Mouse (Mus musculus): ENCODE measurements at regions not wholly inside any gene's neighbourhood (a gene's known extent, or its start where the extent isn't known, plus 50 kb on each side); places are given as distances from the start of the nearest gene placed in this dataset.

DNA sequence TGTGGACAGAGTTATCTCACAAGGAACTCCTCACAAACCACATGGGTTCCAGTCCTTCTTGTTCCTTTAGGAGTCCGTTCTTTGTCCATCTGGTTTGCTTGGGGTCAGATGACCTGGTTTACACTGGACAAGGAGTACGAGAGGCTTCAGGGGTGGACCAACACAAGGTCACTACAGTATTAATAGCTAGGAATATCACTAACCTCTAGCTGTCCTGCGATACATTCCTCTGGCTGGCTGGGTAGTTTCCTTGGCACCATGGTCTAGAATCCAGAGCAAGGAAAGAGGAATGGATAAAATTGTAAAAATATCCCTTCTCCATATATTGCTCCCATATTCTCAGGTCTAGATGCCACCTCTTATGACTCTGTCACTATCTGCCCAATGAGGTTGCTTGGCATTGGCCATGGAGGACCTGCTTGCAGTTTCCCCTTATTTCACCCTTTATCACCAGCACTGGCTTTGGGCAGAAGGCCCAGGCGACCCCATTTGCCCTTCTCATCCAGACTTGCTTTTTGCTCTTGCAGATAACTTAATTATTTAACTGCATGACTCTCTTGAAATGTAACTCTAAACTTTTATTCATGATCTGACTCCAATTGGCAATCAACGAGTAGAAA, 310.9 kb upstream of the Rnf32 start:
- Histone ChIP-seq H3K4me1 (ENCODE audit: control insufficient read depth, insufficient read depth, low read length) (no peaks in the 10 kb centered on the region), H3K4me3 (ENCODE audit: low read depth, low read length) (no peak overlapping the region), H3K9me3 (ENCODE audit: control insufficient read depth, low read length) (no peaks in the 10 kb centered on the region), H3K4me2 (no peak overlapping the region), H3K27ac (ENCODE audit: low read depth, low read length) (no peak overlapping the region), H3K36me3 (ENCODE audit: control insufficient read depth, insufficient read depth, low read length) (no peaks in the 10 kb centered on the region), H3K27me3 (ENCODE audit: control insufficient read depth, insufficient read depth, low read length) (no peaks in the 10 kb centered on the region), H3K9ac (ENCODE audit: low read length) (no peak overlapping the region)
- 82% methylated on average over 5 of the region's 5 CpGs for WGBS
- DNase-seq (ENCODE audit: low spot score, missing footprints) (peak; percentile 51), ATAC-seq (ENCODE audit: low FRiP score) (no peak)

DNA sequence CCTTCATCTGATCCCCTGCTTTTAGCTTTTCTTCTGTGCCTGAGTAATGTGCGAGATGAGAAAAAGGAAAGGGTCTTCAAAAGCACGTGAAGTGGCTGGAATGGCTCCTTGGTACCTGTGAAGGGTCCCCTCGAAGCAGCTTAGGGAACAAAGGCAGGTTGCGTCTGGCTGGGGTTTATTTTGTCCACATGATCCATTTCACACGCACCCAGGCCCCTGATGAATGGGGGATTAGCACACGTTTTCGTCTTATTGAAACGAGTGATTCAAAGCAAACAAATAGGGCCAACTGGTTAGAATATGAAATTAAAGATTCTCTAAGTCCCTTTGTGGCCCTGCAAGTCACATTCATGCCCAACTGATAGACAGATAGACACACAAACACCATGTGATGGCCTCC, 319.6 kb upstream of the Rnf32 start:
- WGBS, result 27% methylated on average over 8 of the region's 8 CpGs
- H3K27me3 ChIP-seq (ENCODE audit: control insufficient read depth, insufficient read depth, low read length), result no peaks in the 10 kb centered on the region
- H3K9me3 ChIP-seq (ENCODE audit: control insufficient read depth, low read length), result no peaks in the 10 kb centered on the region
- H3K9ac ChIP-seq (ENCODE audit: low read length), result no peak overlapping the region
- no peak overlapping the region for H3K27ac ChIP-seq (ENCODE audit: low read depth, low read length)
- H3K4me3 ChIP-seq (ENCODE audit: low read depth, low read length), result no peak overlapping the region
- H3K4me1 ChIP-seq (ENCODE audit: control insufficient read depth, insufficient read depth, low read length), result peaks cover 5% of the 10 kb centered on the region
- H3K36me3 ChIP-seq (ENCODE audit: control insufficient read depth, insufficient read depth, low read length), result no peaks in the 10 kb centered on the region
- H3K4me2 ChIP-seq, result no peak overlapping the region
- ATAC-seq (ENCODE audit: low FRiP score) (no peak), DNase-seq (ENCODE audit: low spot score, missing footprints) (peak; percentile 85)

DNA sequence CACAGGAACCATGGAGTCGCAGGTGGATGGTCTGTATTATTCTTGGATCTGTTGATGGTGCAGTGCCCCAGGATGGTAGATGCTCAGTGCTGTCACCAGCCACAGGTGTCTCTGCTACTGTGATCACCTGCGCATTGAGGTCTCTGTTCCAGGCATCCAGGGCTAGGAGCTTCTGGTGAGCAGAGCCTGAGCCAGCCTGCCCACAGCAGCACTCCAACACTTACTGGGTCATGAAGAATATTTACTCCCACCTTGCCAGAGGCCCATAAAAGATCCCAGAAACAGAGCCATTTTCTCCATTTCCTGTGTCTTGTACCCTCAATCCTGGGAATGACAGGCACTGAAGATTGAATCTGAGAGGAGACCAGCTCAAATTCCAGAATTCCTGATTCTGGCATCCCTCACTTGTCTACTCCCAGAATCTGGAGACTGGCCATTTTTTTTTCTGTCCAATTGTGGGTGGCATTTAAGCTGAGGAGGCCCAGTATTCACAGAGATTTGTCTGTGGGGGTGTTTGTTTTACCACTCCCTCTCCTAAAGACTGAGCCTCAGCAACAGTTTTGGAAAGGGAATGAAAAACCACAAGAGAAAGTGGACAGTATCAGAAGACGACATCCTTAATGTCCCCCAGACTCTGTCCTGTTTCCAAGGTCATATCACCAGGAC, 322.1 kb upstream of the Rnf32 start:
- no peak for DNase-seq (ENCODE audit: low spot score, missing footprints)
- Histone ChIP-seq H3K4me3 (ENCODE audit: low read depth, low read length) (no peak overlapping the region), H3K9ac (ENCODE audit: low read length) (no peak overlapping the region), H3K27ac (ENCODE audit: low read depth, low read length) (no peak overlapping the region), H3K9me3 (ENCODE audit: control insufficient read depth, low read length) (no peaks in the 10 kb centered on the region), H3K4me2 (no peak overlapping the region), H3K27me3 (ENCODE audit: control insufficient read depth, insufficient read depth, low read length) (no peaks in the 10 kb centered on the region), H3K36me3 (ENCODE audit: control insufficient read depth, insufficient read depth, low read length) (no peaks in the 10 kb centered on the region), H3K4me1 (ENCODE audit: control insufficient read depth, insufficient read depth, low read length) (peaks cover 5% of the 10 kb centered on the region)
- ATAC-seq (ENCODE audit: low FRiP score), result no peak
- 91% methylated on average over 3 of the region's 3 CpGs for WGBS

DNA sequence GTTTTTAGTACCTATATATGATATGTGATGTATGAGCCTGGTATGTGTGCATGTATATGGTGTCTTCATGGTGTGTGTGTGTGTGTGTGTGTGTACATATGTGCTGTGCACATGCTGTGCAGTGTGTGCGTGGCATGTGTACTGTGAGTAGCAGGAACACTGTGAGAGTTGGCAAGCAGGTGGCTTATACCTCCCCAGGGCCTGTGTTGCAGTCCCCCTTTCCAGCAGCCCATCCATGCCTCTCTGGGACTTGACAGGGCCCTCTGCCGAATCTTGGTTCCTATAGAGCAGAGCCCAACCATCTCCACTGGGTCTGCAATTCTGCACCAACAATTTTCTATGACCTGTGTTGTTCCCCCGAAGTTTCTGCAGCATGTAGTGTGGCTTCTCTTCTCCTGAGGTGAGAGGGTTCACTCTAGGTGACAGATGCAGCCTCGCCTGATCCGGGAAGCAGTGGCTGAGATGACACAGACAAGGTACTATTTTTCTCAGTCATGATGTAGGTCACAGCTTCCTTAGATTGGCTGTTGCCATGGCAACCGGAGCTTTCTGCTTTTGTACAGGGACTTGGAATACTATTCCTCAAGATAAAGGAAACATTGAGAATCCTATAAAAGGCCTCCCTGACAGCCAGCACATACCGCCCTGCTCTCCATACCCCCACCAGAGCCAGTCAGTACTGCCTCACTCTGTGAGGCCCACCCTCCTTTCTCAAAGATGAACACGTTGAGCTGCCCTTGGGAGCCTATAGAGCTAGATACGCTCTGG, 336.0 kb upstream of the Rnf32 start:
- no peak overlapping the region for H3K9ac ChIP-seq (ENCODE audit: low read length)
- no peaks in the 10 kb centered on the region for H3K27me3 ChIP-seq (ENCODE audit: control insufficient read depth, insufficient read depth, low read length)
- no peaks in the 10 kb centered on the region for H3K36me3 ChIP-seq (ENCODE audit: control insufficient read depth, insufficient read depth, low read length)
- no peak overlapping the region for H3K4me2 ChIP-seq
- 67% methylated on average over 9 of the region's 9 CpGs for WGBS
- no peaks in the 10 kb centered on the region for H3K9me3 ChIP-seq (ENCODE audit: control insufficient read depth, low read length)
- no peak overlapping the region for H3K27ac ChIP-seq (ENCODE audit: low read depth, low read length)
- ATAC-seq (ENCODE audit: low FRiP score) (peak; percentile 54; the same call in 1 of the 2 replicates), DNase-seq (ENCODE audit: low spot score, missing footprints) (peak; percentile 87)
- H3K4me1 ChIP-seq (ENCODE audit: control insufficient read depth, insufficient read depth, low read length), result peaks cover 6% of the 10 kb centered on the region
- no peak overlapping the region for H3K4me3 ChIP-seq (ENCODE audit: low read depth, low read length)

DNA sequence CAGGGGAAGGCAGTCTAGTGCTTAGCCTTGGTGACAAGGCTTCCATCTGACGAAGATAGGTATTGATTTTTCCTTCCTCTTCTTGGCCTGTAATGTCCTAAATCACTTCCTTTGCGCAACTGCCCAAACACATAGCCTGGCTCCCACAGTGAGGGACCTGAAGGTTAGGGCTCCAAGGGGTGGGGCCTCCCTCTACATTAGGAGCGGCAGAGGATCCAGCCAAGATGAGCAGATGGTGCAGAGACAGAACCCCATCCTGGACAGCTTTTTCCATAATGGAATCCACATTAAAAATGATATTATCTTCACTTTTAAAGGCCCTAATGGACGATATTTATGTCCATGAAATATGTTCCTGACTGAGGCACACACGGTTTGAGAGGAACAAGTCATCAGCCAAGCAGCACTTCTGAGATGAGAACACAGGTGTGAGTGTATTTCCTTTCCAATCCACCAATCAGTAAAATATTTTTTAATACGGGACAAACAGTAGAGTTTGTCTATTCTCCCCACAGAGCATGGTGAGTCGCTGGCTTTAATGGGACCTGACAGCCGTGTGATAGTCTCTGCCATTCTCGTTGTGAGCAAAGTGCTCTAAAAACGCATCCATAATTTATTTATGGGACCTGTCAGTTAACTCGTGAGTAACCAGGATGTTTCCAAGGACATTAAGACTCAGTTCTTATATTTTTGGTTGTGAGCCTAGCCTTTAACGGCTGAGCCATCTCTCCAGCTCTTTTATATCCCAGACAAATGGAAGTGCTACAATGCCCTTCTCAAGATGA, 357.5 kb upstream of the Rnf32 start:
- H3K27me3 ChIP-seq (ENCODE audit: control insufficient read depth, insufficient read depth, low read length), result no peaks in the 10 kb centered on the region
- no peak overlapping the region for H3K4me3 ChIP-seq (ENCODE audit: low read depth, low read length)
- ATAC-seq (ENCODE audit: low FRiP score), result no peak
- no peak for DNase-seq (ENCODE audit: low spot score, missing footprints)
- H3K9me3 ChIP-seq (ENCODE audit: control insufficient read depth, low read length), result no peaks in the 10 kb centered on the region
- H3K36me3 ChIP-seq (ENCODE audit: control insufficient read depth, insufficient read depth, low read length), result no peaks in the 10 kb centered on the region
- H3K27ac ChIP-seq (ENCODE audit: low read depth, low read length), result no peak overlapping the region
- no peak overlapping the region for H3K9ac ChIP-seq (ENCODE audit: low read length)
- no peaks in the 10 kb centered on the region for H3K4me1 ChIP-seq (ENCODE audit: control insufficient read depth, insufficient read depth, low read length)
- WGBS, result 85% methylated on average over 12 of the region's 12 CpGs
- H3K4me2 ChIP-seq, result no peak overlapping the region

DNA sequence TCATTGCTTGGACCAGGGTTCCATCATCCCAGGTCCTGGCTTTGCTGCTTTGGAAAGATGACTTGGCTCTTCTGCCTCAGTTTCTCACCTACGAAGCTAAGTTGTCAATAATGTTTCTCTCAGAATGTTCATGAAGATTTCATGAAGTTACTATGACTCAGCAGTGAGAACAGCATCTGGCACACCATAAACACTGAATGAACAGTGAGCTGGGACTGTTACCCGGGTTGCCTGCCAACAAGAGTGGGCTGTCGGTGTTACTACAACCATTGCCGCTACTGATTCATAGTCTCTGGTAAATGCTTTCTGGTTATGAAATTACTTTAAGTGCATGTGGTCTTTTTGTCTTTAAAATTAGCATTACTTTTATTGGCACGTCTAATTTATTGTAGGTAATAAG, 352.0 kb upstream of the Shh start:
- H3K27me3 ChIP-seq (ENCODE audit: control insufficient read depth, insufficient read depth, low read length), result no peaks in the 10 kb centered on the region

DNA sequence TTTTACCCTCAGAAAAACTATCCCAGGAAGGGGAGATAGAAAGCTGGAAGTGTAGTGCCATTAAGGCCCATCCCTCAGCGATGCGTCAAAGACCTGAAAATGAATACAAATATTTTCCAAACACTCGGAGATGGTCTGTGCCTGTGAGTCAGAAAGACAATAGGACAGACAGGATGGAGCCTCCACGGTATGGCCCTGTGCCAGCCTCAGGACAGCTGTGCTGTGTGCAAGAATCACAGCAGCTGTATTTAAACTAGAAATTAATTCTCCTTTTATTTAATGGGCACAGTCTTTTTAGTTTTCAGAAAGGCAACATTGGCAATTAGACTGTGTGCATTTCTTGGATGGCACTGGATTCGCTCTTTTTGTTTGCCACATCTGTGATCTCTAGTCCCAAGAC, 340.9 kb upstream of the Shh start:
- H3K27ac ChIP-seq (ENCODE audit: low read depth, low read length), result no peak overlapping the region
- 83% methylated on average over 5 of the region's 5 CpGs for WGBS
- no peaks in the 10 kb centered on the region for H3K4me1 ChIP-seq (ENCODE audit: control insufficient read depth, insufficient read depth, low read length)
- no peaks in the 10 kb centered on the region; the same call in 1 of the 2 replicates for H3K9me3 ChIP-seq (ENCODE audit: control insufficient read depth, low read length)
- no peaks in the 10 kb centered on the region for H3K36me3 ChIP-seq (ENCODE audit: control insufficient read depth, insufficient read depth, low read length)
- no peak for ATAC-seq (ENCODE audit: low FRiP score)
- no peak overlapping the region for H3K9ac ChIP-seq (ENCODE audit: low read length)
- DNase-seq (ENCODE audit: low spot score, missing footprints), result no peak
- H3K4me2 ChIP-seq, result no peak overlapping the region
- H3K4me3 ChIP-seq (ENCODE audit: low read depth, low read length), result no peak overlapping the region
- H3K27me3 ChIP-seq (ENCODE audit: control insufficient read depth, insufficient read depth, low read length), result no peaks in the 10 kb centered on the region

More for the DNA sequence above, 352.0 kb upstream of the Shh start:
- H3K27ac ChIP-seq (ENCODE audit: low read depth, low read length), result no peak overlapping the region
- no peaks in the 10 kb centered on the region for H3K36me3 ChIP-seq (ENCODE audit: control insufficient read depth, insufficient read depth, low read length)
- no peak overlapping the region for H3K4me2 ChIP-seq
- H3K9ac ChIP-seq (ENCODE audit: low read length), result no peak overlapping the region
- DNase-seq (ENCODE audit: low spot score, missing footprints), result no peak
- H3K9me3 ChIP-seq (ENCODE audit: control insufficient read depth, low read length), result no peaks in the 10 kb centered on the region
- no peak overlapping the region for H3K4me3 ChIP-seq (ENCODE audit: low read depth, low read length)
- 85% methylated on average over 5 of the region's 5 CpGs for WGBS
- no peaks in the 10 kb centered on the region for H3K4me1 ChIP-seq (ENCODE audit: control insufficient read depth, insufficient read depth, low read length)
- ATAC-seq (ENCODE audit: low FRiP score), result no peak

DNA sequence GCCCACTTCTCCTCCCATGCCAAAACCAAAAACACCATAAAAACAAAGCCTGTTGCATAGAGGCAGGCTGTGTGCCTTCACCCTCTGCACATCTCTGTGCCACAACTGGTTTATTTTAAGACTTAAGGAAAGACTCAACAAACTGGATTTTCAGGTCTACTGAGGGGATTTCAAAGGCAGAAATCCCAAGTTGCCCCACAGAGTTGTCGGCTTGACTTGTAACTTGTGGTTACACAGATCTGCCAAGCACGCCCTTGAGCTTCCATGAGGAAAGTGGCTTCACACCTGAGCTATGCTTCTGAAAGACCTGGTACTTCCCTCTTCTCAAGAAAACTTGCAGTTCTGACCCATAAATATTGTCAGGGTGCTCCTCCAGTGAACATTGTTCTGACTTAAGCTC, 332.4 kb upstream of the Shh start:
- Histone ChIP-seq H3K27me3 (ENCODE audit: control insufficient read depth, insufficient read depth, low read length) (no peaks in the 10 kb centered on the region), H3K27ac (ENCODE audit: low read depth, low read length) (no peak overlapping the region), H3K36me3 (ENCODE audit: control insufficient read depth, insufficient read depth, low read length) (no peaks in the 10 kb centered on the region), H3K9me3 (ENCODE audit: control insufficient read depth, low read length) (no peaks in the 10 kb centered on the region), H3K4me2 (no peak overlapping the region), H3K9ac (ENCODE audit: low read length) (no peak overlapping the region), H3K4me3 (ENCODE audit: low read depth, low read length) (no peak overlapping the region), H3K4me1 (ENCODE audit: control insufficient read depth, insufficient read depth, low read length) (no peaks in the 10 kb centered on the region)
- ATAC-seq (ENCODE audit: low FRiP score) (no peak), DNase-seq (ENCODE audit: low spot score, missing footprints) (no peak)
- WGBS, result 93% methylated on average over 2 of the region's 2 CpGs

Measured in midbrain, embryonic 11.5 days (tissue).